Mouse (Mus musculus): ENCODE measurements around the gene Slc35f1. TPM values are rescaled to one million over a fixed set of nuclear protein-coding genes. Genes with fewer than 3 reads are reported as not detected.

Gene Slc35f1
- polyA plus RNA-seq, 1 experiment from 2014 or later, result 1.2 TPM

GRCm38 (mm10) chr10:52940111-52940830 is 249.9 kb downstream of the Slc35f1 start:
- no peak for ATAC-seq (ENCODE audit: extremely low read depth, insufficient number of reproducible peaks, low FRiP score, low TSS enrichment)
- WGBS, result 67% methylated on average over 1 of the region's 1 CpGs
- H3K9ac ChIP-seq, result no peak overlapping the region

DNA sequence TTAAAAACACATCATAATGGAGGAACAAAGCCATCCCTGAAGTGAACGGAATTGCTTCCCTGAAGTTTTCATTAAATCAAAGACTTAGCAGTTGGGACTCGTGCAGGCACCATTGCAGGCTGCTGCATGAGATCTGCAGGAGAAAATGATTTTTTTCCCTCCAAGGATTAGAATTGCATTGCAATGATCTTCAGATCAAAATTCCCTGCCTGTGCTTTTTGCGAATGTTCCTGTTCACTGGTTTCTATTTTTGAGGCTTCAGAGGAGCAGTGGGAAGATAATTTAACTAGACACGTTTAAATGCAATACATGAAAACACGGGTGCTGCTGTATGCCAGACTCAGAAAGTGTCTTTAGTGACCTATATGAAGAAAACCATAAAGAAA is 250.5 kb downstream of the Slc35f1 start:
- no peaks in the 10 kb centered on the region for H3K4me1 ChIP-seq
- H3K9ac ChIP-seq, result no peak overlapping the region
- no peaks in the 10 kb centered on the region for H3K27me3 ChIP-seq (replicated peaks)
- 64% methylated on average over 5 of the region's 5 CpGs for WGBS
- H3K9me3 ChIP-seq, result no peaks in the 10 kb centered on the region
- ATAC-seq (ENCODE audit: extremely low read depth, insufficient number of reproducible peaks, low FRiP score, low TSS enrichment), result no peak
- no peak overlapping the region for H3K27ac ChIP-seq (replicated peaks)
- H3K4me2 ChIP-seq, result no peak overlapping the region
- H3K4me3 ChIP-seq, result no peak overlapping the region
- H3K36me3 ChIP-seq, result no peaks in the 10 kb centered on the region

More at GRCm38 (mm10) chr10:52940111-52940830, 249.9 kb downstream of the Slc35f1 start:
- no peaks in the 10 kb centered on the region for H3K27me3 ChIP-seq (replicated peaks)
- H3K36me3 ChIP-seq, result no peaks in the 10 kb centered on the region
- H3K9me3 ChIP-seq, result no peaks in the 10 kb centered on the region
- H3K4me1 ChIP-seq, result no peaks in the 10 kb centered on the region
- H3K4me3 ChIP-seq, result no peak overlapping the region
- H3K4me2 ChIP-seq, result no peak overlapping the region
- no peak overlapping the region for H3K27ac ChIP-seq (replicated peaks)

DNA sequence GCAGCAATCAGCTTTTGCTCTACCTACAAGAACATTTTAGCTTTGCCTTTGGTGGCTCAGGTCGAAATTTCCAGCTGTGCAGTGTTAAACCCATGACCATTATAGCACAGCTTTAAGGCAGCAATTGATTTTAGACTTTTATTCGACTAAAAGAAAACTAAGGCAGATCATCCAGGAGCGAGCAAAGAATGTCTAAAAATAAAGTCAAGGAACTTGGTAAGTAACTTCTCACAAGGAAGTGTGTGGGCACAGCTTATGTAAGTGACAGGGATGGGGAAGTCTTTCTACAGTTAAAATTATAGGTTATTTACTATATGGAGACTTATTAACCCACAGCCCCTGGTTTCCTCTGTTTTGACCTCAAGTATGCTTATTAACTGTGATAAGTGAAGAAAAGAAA is 262.2 kb downstream of the Slc35f1 start:
- H3K9ac ChIP-seq, result no peak overlapping the region
- H3K4me2 ChIP-seq, result no peak overlapping the region
- no peaks in the 10 kb centered on the region for H3K9me3 ChIP-seq
- peaks cover 4% of the 10 kb centered on the region; the same call in 1 of the 2 replicates for H3K4me1 ChIP-seq
- no peaks in the 10 kb centered on the region for H3K27me3 ChIP-seq (replicated peaks)
- H3K36me3 ChIP-seq, result no peaks in the 10 kb centered on the region
- no peak for ATAC-seq (ENCODE audit: extremely low read depth, insufficient number of reproducible peaks, low FRiP score, low TSS enrichment)
- H3K4me3 ChIP-seq, result no peak overlapping the region
- 65% methylated on average over 3 of the region's 3 CpGs for WGBS
- H3K27ac ChIP-seq (replicated peaks), result no peak overlapping the region

GRCm38 (mm10) chr10:52956728-52957127 is 266.4 kb downstream of the Slc35f1 start:
- 55% methylated on average over 4 of the region's 4 CpGs for WGBS

DNA sequence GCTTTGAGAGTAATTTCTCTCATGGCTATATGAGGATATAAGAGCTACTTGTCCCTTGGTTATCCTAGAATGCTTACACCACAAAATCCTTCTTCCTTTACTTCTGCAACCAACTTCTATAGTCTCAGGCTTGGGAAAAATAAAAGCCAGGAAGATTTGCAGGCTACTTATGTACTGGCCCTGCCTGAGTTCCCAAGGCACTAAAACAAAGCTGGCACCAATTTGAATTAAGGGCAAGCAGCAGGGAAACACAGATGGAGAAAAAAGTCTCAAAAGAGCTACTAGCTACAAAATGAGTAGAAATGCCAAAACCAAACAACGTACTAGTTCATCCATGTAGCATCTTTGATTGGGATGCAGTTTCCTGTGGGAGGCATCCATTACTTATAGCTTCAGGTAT is 288.9 kb downstream of the Slc35f1 start:
- no peak overlapping the region for H3K9ac ChIP-seq
- H3K4me1 ChIP-seq, result peaks cover 13% of the 10 kb centered on the region
- no peaks in the 10 kb centered on the region for H3K36me3 ChIP-seq
- ATAC-seq (ENCODE audit: extremely low read depth, insufficient number of reproducible peaks, low FRiP score, low TSS enrichment), result no peak
- 87% methylated on average over 1 of the region's 1 CpGs for WGBS
- H3K27me3 ChIP-seq (replicated peaks), result no peaks in the 10 kb centered on the region
- no peaks in the 10 kb centered on the region for H3K9me3 ChIP-seq
- H3K27ac ChIP-seq (replicated peaks), result no peak overlapping the region
- H3K4me2 ChIP-seq, result no peak overlapping the region
- no peak overlapping the region for H3K4me3 ChIP-seq

More at GRCm38 (mm10) chr10:52956728-52957127, 266.4 kb downstream of the Slc35f1 start:
- Histone ChIP-seq H3K9ac (no peak overlapping the region), H3K27ac (replicated peaks) (no peak overlapping the region), H3K27me3 (replicated peaks) (no peaks in the 10 kb centered on the region), H3K36me3 (no peaks in the 10 kb centered on the region), H3K4me3 (no peak overlapping the region), H3K9me3 (no peaks in the 10 kb centered on the region), H3K4me1 (peaks cover 4% of the 10 kb centered on the region; the same call in 1 of the 2 replicates), H3K4me2 (no peak overlapping the region)
- no peak for ATAC-seq (ENCODE audit: extremely low read depth, insufficient number of reproducible peaks, low FRiP score, low TSS enrichment)

DNA sequence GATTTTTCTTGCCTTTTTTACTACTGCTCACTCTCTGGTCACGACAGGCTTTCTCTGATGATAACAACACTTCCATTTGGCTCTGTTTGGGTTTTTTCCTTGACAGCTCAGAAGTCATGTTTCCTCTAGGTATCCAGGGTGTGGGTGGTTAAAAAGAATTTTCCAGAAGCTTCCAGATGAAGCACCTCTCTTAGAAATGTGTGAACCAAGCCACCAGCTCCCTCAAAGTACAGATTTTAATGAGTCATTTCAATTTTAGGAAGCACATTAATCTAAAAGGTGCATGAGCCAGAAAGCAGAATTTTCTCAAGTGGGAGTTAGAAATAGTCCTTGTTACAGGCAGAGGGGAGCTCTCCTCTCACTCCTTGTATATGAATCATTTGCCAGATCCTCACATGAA is 292.5 kb downstream of the Slc35f1 start:
- no peak for ATAC-seq (ENCODE audit: extremely low read depth, insufficient number of reproducible peaks, low FRiP score, low TSS enrichment)
- H3K27me3 ChIP-seq (replicated peaks), result no peaks in the 10 kb centered on the region
- no peaks in the 10 kb centered on the region for H3K36me3 ChIP-seq
- no peak overlapping the region for H3K4me2 ChIP-seq
- peaks cover 13% of the 10 kb centered on the region for H3K4me1 ChIP-seq
- H3K4me3 ChIP-seq, result no peak overlapping the region
- no peak overlapping the region for H3K27ac ChIP-seq (replicated peaks)
- no peak overlapping the region for H3K9ac ChIP-seq
- H3K9me3 ChIP-seq, result no peaks in the 10 kb centered on the region
- 21% methylated on average over 1 of the region's 1 CpGs for WGBS

DNA sequence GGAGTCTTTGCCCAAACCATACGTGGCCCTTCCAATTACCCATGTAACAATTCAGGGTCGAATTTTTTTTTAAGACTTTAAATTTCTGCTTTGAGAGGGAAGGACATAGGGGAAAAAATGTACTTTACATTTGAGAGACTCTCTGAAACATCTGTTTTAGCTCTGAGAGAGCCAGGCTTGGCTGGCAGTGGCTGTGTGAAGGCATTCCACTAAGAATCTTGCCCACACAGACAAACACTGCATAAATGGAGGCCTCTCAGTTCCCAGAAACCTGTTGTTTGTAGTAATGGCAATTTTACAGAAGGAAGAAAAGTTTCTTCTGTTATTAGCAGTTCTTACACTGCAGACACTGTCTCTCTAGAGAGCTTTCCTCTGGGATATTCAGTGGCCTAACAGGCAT is 301.9 kb downstream of the Slc35f1 start:
- H3K27me3 ChIP-seq (replicated peaks), result no peaks in the 10 kb centered on the region
- WGBS, result 43% methylated on average over 2 of the region's 2 CpGs
- no peak overlapping the region for H3K27ac ChIP-seq (replicated peaks)
- no peaks in the 10 kb centered on the region for H3K4me1 ChIP-seq
- no peaks in the 10 kb centered on the region for H3K36me3 ChIP-seq
- no peak overlapping the region for H3K4me2 ChIP-seq
- H3K4me3 ChIP-seq, result no peak overlapping the region
- no peaks in the 10 kb centered on the region for H3K9me3 ChIP-seq
- H3K9ac ChIP-seq, result no peak overlapping the region
- no peak for ATAC-seq (ENCODE audit: extremely low read depth, insufficient number of reproducible peaks, low FRiP score, low TSS enrichment)

GRCm38 (mm10) chr10:52996886-52997285 is 306.6 kb downstream of the Slc35f1 start:
- WGBS, result 62% methylated on average over 2 of the region's 2 CpGs
- H3K4me3 ChIP-seq, result no peak overlapping the region
- ATAC-seq (ENCODE audit: extremely low read depth, insufficient number of reproducible peaks, low FRiP score, low TSS enrichment), result no peak

GRCm38 (mm10) chr10:53001136-53001535 is 310.8 kb downstream of the Slc35f1 start:
- Histone ChIP-seq H3K4me3 (no peak overlapping the region), H3K4me1 (no peaks in the 10 kb centered on the region), H3K36me3 (no peaks in the 10 kb centered on the region), H3K27me3 (replicated peaks) (no peaks in the 10 kb centered on the region), H3K4me2 (no peak overlapping the region), H3K9ac (no peak overlapping the region), H3K9me3 (no peaks in the 10 kb centered on the region), H3K27ac (replicated peaks) (no peak overlapping the region)
- 82% methylated on average over 7 of the region's 7 CpGs for WGBS
- no peak for ATAC-seq (ENCODE audit: extremely low read depth, insufficient number of reproducible peaks, low FRiP score, low TSS enrichment)

More at GRCm38 (mm10) chr10:52996886-52997285, 306.6 kb downstream of the Slc35f1 start:
- H3K9me3 ChIP-seq, result no peaks in the 10 kb centered on the region
- no peaks in the 10 kb centered on the region for H3K27me3 ChIP-seq (replicated peaks)
- no peak overlapping the region for H3K27ac ChIP-seq (replicated peaks)
- H3K36me3 ChIP-seq, result no peaks in the 10 kb centered on the region
- no peak overlapping the region for H3K9ac ChIP-seq
- no peaks in the 10 kb centered on the region for H3K4me1 ChIP-seq
- no peak overlapping the region for H3K4me2 ChIP-seq

GRCm38 (mm10) chr10:53006229-53007190 is 316.2 kb downstream of the Slc35f1 start:
- Histone ChIP-seq H3K36me3 (no peaks in the 10 kb centered on the region), H3K4me1 (no peaks in the 10 kb centered on the region), H3K4me2 (no peak overlapping the region), H3K27me3 (replicated peaks) (no peaks in the 10 kb centered on the region), H3K4me3 (no peak overlapping the region), H3K27ac (replicated peaks) (no peak overlapping the region), H3K9me3 (no peaks in the 10 kb centered on the region), H3K9ac (no peak overlapping the region)
- ATAC-seq (ENCODE audit: extremely low read depth, insufficient number of reproducible peaks, low FRiP score, low TSS enrichment), result no peak
- 33% methylated on average over 1 of the region's 1 CpGs for WGBS

DNA sequence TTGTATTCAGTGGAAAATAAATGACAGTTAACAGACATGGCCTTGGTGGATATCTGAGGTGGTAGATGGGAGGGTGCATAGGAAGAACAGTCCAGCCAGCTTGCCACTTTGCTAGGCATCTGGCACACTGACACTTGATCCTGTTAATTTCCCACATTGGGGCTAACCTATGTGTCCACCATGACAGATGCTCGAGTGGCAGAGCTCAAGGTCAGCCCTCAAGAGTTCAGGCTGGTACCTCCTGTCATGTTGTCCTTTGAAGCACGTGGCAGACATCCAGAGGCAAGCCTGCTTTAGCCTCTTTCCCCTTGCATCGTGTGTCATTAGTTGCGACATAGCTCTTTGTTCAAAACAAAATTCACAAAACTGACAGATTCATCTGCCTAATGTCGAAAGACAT is 323.5 kb downstream of the Slc35f1 start:
- Histone ChIP-seq H3K4me2 (no peak overlapping the region), H3K4me1 (no peaks in the 10 kb centered on the region), H3K27me3 (replicated peaks) (no peaks in the 10 kb centered on the region), H3K36me3 (no peaks in the 10 kb centered on the region), H3K27ac (replicated peaks) (no peak overlapping the region), H3K9me3 (no peaks in the 10 kb centered on the region), H3K4me3 (no peak overlapping the region), H3K9ac (no peak overlapping the region)
- 61% methylated on average over 5 of the region's 5 CpGs for WGBS
- no peak for ATAC-seq (ENCODE audit: extremely low read depth, insufficient number of reproducible peaks, low FRiP score, low TSS enrichment)
